Mouse (Mus musculus) mouse embryonic stem cell (cell line): Measurements from ENCODE around the gene Gsn.

ENCODE experiments used
- in situ Hi-C, 2 experiments: fragments of 300-500 bp; cut with MboI; formaldehyde crosslinking; loops; 1 replicate in 1 of 2; 3 replicates in 1 of 2; pipeline ENCODE4 v1.14.3; 2019 to 2020; ENCODE audit warnings: low sequenced_read_pairs in 2 of 2, low pct_unique_long_range_greater_than_20kb in 1 of 2, mixed read lengths in 1 of 2; ENCODE audit not compliant: unreplicated experiment in 1 of 2

Gene Gsn

DNA sequence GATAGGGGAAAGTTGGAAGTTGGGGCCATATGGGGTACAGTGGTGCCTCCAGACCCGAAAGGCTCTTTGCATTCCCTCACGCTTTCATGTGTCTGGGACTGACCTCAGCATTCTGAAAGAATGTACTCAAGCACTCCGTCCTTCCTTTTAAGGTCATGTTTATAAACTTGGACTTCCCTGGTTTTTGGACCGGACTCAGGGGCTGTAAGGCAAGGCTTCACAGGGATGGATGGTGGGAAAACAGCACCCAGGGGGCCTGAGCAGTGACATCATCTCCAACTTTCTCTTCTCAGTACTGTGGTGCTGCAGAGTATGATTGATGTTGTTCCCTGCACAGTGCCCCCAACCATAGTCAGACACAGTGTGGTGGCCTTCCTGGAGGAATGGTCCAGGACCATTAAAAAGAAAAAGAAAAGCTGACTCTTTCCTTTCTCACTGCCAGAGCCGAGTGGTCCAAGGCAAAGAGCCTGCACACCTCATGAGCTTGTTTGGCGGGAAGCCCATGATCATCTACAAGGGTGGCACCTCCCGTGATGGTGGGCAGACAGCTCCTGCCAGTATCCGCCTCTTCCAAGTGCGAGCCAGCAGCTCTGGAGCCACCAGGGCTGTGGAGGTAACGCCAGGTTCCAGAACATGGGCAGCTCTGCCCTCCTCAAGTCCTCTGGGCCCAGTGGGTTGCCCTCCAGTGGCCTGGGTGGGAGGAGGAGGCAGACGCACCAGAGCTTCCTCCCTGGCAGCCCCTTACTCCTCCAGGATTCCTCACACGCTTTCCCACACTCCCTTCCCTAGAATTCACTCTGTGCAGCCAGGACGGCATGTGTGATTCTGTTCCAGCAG, 46.1 kb downstream of the Gsn start:
- in situ Hi-C loops = no loop called here

DNA sequence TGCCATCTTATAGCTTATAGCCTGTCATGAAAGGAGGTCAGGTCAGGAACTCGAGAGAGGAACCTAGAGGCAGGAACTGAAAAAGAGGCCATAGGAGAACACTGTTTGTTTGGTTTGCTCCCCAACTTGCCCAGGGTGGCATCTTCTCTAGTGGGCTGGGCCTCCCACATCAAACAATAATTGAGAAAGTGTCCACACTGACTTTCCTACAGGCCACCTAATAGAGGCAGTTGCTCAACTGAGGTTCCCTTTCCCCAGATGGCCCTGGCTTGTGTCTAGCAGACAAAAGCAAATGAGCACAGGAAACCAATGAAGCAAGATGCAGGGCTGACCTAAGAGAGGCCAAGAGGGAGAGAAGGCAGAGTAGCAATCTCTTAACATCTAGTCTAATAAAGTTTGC, 52.0 kb downstream of the Gsn start:
- in situ Hi-C loops = no loop called here

DNA sequence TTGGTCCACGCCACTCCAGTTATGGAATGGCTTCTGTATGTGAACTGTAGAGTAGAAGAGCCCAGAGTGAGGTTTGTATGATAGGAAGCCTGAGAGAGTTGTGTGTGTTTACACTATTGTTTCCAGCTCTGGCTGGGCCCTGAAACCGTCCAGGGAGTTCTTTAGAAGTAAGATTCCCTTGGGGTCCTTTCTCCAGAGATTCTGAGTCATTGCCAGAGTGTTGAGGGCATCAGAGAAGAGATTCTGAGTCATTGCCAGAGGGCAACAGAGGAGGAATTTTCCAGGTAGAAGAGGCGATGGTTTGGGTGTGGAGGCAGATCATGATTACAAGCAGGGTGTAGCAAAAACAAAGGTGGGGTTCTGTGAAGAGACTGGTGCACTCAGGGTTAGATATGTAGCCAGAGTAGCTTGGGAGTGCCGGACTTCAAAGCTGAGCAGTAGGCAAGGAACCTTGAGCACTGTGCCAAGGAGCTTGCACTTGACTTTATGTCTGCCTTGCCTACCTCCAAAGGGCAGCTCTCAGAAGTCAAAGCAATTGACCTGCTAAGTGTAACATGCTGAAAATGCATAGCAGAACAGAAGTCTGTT, 53.8 kb downstream of the Gsn start:
- in situ Hi-C loops = no loop called here

DNA sequence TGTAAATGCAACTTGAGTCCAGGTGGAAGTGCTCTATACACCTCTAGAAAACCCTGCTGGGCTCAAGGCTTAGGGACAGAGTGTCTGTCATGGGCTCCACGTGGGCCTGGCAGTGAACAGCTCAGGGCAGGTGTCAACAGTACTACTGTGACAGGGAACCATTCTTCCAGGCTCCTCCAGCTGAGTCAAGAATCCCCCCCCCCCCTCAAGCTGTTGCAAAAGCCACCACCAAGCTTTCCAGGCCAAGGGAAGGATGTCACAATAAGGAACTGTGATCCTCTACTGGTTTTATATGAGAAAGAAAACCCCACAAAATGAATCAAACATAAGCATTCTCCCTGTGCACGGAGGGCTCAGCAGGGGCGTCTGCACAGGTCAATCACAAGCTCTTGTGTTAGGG, 58.1 kb downstream of the Gsn start:
- in situ Hi-C loops = no loop called here

DNA sequence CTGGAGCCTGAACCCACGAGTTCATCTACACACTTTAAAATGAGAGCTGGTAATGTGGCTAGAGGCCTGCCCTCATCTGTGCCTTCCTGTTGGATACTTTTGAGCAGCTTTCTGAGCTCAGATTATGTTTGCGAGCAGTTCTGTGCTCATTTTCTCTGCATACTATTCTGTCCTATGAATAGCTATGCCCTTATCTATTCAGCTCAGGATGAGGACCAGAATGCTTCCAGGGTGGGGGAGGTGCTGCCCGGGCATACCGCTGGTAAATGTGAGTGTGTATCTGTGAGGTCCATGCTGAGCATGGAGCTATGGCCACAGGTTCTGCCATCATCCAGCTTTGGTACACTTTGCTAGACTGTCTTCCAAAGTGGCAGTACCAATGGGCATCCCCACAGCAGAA, 61.4 kb downstream of the Gsn start:
- in situ Hi-C loops = no loop called here

DNA sequence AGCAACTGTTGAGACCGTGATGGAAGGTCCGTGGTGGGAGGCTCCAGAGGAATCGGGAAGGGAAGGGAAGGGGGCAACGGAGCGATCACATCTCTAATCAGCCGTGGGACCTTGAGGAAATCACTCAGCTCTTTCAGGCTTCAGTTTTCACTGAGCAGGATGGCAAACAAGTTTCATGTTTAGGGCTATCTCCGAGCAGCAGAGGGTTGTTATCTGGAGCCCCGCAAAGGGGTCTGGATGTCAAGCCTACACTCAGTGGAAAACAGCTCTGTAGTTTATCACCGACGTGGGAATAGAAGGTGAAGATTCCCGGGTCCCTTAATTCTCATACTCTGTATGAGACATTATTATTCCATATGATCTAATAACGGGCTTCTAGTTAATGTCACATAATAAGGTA, 62.2 kb downstream of the Gsn start:
- in situ Hi-C loops = no loop called here

DNA sequence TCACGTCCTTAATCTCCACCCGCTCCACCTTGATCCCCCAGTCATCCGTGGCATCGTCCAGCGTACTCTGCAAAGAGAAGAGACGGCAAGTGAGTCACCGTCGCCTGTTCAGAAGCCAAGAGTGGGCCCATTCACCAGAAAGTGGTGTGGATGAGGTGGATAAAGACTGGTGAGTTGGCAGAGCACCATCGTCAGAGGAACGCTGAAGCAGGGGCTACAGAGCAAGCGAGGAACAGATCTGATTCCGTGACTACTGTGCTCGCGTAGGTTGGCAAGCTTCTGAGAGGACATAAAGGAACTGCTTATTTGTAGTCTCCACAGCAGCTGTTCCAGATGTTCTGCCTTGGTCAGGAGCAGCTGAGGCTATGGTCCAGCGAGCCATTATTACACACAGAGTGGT, 64.2 kb downstream of the Gsn start:
- in situ Hi-C loops = no loop called here

DNA sequence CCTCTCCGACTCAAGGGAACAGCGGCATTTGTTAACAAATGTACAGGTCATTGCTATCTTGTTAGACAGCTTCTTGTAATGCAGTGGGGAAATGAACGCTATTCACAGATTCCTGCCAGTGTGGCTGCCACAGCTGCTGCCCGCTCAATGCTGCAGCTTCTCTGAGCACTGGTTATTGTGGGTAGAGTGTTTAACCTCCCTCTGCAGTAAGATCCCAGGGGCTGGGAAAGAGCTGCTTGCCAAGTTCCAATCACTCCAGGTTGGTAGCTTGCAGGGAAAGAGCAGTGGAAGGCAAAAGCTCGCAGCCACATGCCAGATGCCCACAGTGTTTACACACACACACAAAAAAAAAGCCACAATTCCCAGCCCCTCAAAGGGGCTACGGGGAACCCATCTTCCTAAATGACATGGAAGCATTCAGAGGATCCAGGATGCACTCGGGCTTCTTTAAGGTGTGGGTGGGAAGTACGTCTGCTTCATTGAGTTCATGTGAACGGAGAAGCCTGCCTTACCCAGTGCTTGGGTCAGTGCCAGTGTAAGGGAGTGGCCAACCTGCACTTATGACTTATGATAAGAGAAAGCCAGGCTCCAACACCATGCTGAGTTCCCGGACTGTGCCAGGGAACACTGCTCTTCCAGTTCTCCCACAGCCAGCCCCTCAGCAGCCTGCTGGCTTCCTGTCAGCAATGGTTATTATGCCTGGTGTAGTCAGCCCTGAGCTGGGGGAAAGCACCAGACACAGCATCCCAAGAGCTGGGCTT, 66.4 kb downstream of the Gsn start:
- in situ Hi-C loops = no loop called here

DNA sequence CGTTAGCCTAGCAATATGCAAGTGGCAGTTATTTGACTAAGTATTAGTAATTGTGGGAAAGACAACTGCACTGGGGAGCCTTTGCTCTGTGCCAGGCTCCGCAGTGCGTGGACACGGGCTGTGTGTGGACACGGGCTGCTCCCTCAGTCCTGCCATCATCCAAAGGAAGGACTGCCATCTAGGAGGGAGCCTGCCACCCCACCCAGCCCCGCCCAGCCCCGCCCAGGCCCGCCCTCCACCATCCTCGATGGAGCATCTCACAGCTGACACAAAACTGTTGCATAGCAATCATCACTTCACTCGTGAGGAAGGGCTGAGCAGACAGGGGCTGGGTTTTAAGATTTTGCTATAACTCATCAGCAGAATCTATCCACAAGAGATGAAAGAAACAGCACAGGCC, 69.8 kb downstream of the Gsn start:
- in situ Hi-C loops = no loop called here

DNA sequence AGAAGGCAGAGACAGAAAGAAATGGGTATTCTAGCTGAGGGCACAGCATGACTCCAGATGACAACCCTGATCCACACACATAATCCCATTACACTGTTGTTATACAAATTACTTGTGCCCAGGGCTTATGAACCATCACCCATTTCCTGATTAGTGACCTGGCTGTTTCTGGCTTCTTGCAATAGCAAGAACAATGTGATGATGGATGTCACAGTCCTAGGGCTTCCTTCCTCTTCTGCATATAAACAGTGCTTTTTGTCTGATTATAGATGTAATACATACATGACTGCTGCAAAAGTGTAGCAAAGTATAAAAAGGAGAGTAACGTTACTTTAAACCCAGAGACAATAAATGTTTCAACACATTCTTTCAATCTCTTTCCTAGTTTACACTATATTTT, 70.8 kb downstream of the Gsn start:
- in situ Hi-C loops = no loop called here

DNA sequence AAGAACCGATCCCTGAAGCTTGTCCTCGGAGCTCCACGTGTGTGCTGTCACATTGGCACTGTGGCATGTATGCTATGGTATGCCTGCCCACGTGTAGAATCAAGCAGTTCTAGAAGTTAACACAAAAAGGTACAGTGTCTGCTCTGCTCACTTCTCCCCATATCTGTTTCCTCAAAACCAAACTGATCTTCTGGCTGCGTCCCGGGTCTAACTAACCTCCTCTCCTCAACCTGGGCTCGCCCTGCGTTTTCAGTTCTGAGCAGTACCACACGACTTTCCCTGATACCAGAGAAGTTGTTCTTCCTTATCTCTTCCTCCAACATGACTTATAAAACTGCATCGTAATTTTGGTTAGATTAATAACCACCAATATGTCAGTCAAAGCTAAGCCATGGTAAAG, 71.4 kb downstream of the Gsn start:
- in situ Hi-C loops = no loop called here

DNA sequence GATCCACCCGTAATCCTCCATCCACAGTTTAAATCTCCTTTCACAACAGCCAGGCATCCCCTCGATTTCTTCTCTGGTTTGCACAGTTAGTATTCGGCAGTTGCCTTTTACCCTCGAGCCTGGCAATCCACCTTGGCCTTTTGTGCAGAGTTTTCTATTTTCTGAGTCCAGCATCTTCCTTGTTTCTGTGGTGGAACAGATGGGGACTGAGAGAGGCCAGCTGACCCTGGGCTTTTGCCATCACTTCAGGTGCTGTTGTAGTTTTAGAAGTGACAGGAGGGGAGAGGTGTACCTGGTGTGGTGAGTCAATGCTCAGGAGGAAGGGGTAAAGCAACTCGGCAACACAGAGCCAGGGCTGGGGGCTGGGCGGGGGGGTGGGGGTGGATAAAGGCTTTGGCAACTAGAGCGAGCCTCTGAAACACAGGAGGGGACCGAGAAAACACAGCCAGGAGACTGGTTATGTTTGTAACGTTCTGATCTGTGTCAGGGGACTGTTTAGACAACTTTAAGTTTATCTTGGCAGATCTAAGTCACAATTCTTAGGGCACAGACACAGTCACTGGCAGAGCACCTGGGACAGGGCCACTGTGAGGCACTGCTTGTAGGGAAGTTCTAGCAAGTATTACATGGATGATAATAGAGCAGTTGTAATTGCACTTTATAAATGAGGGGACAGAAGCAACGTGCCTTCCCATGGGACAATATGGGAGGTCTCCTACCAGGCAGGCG, 72.0 kb downstream of the Gsn start:
- in situ Hi-C loops = no loop called here

DNA sequence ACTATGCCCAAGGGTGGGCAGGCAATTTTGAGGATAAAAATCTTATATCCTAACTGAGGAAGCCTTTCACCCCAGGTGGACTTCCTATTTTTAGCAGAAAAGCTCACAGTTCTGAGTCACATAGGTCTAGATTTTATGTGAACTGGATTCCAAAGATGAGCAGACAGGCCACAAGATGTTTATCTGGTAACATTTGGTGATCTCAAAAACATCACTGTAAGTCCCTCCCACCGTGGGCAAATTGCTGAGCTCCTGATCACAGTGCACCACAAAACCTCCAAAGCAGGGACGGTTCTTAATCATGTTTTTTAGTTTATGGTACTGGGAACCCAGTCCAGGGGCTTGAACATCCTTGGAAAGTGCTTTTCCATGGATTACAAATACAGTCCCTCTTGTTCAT, 72.9 kb downstream of the Gsn start:
- in situ Hi-C loops = no loop called here

DNA sequence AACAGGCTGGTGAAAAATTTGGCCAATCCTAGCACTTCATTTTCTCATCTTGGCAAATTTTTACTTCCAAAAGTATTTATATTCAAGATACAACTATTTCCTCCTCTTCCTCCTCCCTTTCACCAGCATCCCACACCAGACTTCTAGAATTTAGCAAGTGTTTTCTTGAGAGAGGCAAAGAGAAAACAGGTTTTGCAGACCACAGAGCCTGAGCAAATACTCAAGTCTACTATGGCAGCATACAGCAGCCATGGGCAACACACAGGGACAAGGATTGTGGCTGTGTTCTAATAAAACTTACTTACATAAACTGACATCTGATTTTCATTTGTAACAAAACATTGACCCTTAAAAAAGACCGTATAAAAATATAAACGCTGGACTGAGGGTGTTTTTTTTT, 75.0 kb downstream of the Gsn start:
- in situ Hi-C loops = no loop called here

DNA sequence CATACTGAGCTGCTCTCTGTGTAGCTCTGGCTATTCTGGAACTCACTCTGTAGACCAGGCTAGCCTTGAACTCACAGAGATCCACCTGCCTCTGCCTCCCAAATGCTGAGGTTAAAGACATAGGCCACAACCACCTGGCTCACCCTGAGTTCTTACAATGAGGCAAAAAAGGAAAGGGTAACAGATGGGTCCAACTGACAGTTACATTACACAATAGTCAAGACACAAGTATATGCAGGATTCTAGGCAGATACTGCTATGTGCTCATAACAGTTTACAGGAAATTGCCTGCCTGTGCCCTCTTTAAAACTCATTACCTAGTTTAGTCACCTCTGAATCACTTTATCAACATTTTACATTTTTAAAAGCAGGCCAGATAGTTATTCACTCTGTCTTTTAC, 77.5 kb downstream of the Gsn start:
- in situ Hi-C loops = no loop called here

DNA sequence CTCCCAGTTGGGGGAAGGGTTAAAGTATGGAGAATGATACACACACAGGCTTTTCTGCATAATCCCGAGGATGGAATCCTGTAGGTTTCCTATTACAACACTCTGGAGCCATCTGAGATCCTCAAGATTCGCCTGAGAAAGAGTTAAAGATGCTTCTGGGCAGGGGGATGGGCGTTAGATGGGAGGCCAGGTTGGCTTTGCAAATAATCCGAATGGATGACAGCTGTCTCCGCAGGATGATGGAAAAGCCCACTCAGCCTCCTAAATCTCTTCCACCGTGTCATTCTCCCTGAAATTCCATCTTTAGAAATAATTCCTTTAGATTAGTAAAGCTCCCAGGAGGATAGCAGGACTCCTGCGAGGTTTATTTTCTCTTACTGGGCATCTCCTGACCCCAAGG, 79.4 kb downstream of the Gsn start:
- in situ Hi-C loops = no loop called here

DNA sequence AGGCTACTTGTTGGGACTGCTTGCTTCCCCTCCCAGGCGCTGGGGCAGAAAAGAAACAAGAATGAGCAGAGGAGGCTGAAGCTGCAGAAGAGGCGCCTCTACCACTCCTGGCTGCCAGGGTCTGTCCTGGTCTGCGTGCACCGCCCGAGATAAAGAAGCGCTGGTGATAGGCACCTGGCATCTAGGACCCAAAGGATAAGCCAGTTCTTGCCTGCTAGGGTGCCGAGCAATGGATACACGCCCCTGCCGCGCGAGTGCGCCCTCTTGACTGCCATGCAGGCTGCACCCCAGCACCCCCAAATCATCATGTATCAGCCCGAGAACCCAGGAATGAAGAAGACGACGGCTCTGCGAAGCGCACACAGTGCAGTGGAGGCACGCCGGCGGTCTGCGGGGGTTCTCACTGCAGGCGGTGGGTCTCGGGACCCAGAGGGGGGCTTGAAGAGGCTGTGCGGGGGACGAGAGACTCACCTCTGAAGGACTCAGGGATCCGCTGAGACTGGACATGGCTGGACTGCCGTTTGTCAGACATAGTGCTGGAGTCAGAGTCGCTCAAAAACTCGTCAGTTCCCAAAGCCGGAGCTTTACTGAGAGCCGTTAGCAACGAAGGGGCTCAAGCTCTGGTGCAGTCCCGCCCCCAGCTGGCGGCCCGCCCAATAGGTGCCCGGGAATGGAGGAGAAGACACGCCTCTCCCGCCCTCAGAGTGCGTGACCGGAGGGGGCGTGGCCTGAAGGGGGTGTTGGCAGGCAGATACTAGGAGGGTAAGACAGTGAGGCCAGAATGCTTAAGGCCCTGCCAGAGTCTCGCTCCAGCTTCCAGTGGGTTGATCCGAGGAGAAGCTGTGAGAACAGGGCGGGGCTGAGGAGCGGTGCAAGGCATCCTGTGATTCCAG, 80.5 kb downstream of the Gsn start, which contains the start of gene Stom:
Gene Stom (minus strand): TSS at position 589 of the 893 bp plus-strand sequence.
- in situ Hi-C loops = no loop called here

DNA sequence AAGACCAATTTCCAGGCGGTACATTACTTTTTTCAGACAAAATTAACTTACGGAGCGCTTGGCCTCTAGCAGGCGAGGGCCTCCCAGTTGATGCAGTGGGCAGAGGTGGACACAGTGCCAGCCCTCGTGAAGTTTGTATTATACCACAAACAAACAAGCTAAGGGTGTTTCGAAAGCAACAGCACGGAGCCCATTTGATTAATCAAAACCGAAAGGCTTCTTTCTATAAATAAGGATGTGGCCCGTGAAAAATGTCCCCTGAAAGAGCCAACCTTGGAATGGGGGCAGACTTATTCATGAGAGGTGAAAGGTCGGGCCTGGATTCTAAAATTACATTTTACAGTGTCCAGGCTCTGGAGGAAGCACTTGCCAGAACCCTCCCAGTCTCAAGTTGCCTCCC, 81.2 kb downstream of the Gsn start:
- in situ Hi-C loops = no loop called here
